Mouse (Mus musculus) embryonic facial prominence, embryonic 12.5 days (tissue): Measurements from ENCODE around the gene Clybl. TPM values are rescaled to one million over a fixed set of nuclear protein-coding genes. Genes with fewer than 3 reads are reported as not detected.

ENCODE experiments used
- ATAC-seq: fragments of 200-750 bp; cut with Nextera tagmentation; 2 replicates; pipeline ENCODE4 v1.8.0; 2017; ENCODE audit not compliant: insufficient number of reproducible peaks, insufficient read depth, low FRiP score, low TSS enrichment
- H3K27ac ChIP-seq: fragments of 300-500 bp; sonication (generic); 2 replicates; pipeline ENCODE4 v1.5.1; 2016; ENCODE audit warnings: mild to moderate bottlenecking
- H3K27me3 ChIP-seq: fragments of 300-500 bp; sonication (generic); 2 replicates; pipeline ENCODE4 v1.6.1; 2016; ENCODE audit warnings: mild to moderate bottlenecking, moderate library complexity
- H3K36me3 ChIP-seq: fragments of 300-500 bp; sonication (generic); 2 replicates; pipeline ENCODE4 v1.6.1; 2016; ENCODE audit warnings: mild to moderate bottlenecking
- H3K4me1 ChIP-seq: fragments of 300-500 bp; sonication (generic); 2 replicates; pipeline ENCODE4 v1.6.1; 2016
- H3K4me2 ChIP-seq: fragments of 300-500 bp; sonication (generic); replicated peaks from 2 replicates; pipeline ENCODE4 v1.6.1; 2016; ENCODE audit warnings: mild to moderate bottlenecking, moderate library complexity
- H3K4me3 ChIP-seq: fragments of 300-500 bp; sonication (generic); 2 replicates; pipeline ENCODE4 v1.5.1; 2016; ENCODE audit warnings: mild to moderate bottlenecking
- H3K9ac ChIP-seq: fragments of 300-500 bp; sonication (generic); 2 replicates; pipeline ENCODE4 v1.6.1; 2016; ENCODE audit warnings: mild to moderate bottlenecking, moderate library complexity
- H3K9me3 ChIP-seq: fragments of 300-500 bp; sonication (generic); 2 replicates; pipeline ENCODE4 v1.6.1; 2016; ENCODE audit warnings: mild to moderate bottlenecking, moderate library complexity
- WGBS: fragments of 180-500 bp; shearing (Covaris S2); methylation state at CpG from one replicate; pipeline ENCODE4 v1.1.7; 2016; 5-methylcytosine and 5-hydroxymethylcytosine counted together
- polyA plus RNA-seq: library from polyadenylated mRNA; unstranded; fragments of >200 nt; fragmentation: Nextera tagmentation; extraction: Ambion mirVana; gene quantifications from 2 replicates; pipeline ENCODE4 v1.2.1, GENCODE M21; 2016

Gene Clybl
- polyA plus RNA-seq, 1 experiment from 2014 or later = 23.1 TPM

- WGBS = 73% methylated on average over 8 of the region's 8 CpGs
- no peak overlapping the region for H3K4me3 ChIP-seq
- no peak for ATAC-seq
- H3K36me3 ChIP-seq = no peaks in the 10 kb centered on the region
- peaks cover 5% of the 10 kb centered on the region; the same call in 1 of the 2 replicates for H3K4me1 ChIP-seq
- no peak overlapping the region for H3K4me2 ChIP-seq
- 0 out of 2 replicates have a peak, but pooled peaks cover 5% of the 10 kb centered on the region for H3K27me3 ChIP-seq
- no peak overlapping the region for H3K27ac ChIP-seq
- H3K9me3 ChIP-seq = no peaks in the 10 kb centered on the region
- no peak overlapping the region for H3K9ac ChIP-seq
Observed at GRCm38 (mm10) chr14:122368501-122368900, 187.0 kb downstream of the Clybl start.

DNA sequence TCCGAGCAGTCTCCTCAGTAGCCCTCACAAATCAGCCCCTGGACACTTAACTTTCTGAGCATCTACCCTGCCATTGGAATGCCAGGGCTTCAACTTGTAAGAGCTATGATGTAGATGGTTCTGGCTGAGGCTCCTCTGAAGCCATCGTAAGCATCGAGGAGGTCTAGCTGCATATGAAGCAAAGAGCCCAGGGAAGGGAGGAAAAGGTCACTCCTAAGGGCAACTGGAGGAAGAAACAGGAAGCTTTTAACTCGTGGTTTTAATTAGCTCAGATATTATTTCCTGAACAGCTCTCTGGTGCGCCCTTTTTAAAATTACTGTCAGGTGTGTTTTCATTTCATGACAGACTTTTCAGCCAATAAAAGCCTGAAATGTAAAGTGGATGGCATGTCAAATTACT is 190.5 kb downstream of the Clybl start:
- ATAC-seq = no peak
- Histone ChIP-seq H3K27ac (no peak overlapping the region), H3K4me2 (no peak overlapping the region), H3K4me1 (peaks cover 7% of the 10 kb centered on the region), H3K9ac (no peak overlapping the region), H3K4me3 (no peak overlapping the region), H3K36me3 (no peaks in the 10 kb centered on the region), H3K9me3 (no peaks in the 10 kb centered on the region), H3K27me3 (peaks cover 9% of the 10 kb centered on the region; the same call in 1 of the 2 replicates)
- 22% methylated on average over 5 of the region's 5 CpGs for WGBS

- H3K9me3 ChIP-seq = no peaks in the 10 kb centered on the region
- peak overlapping the region; percentile 40 for H3K4me2 ChIP-seq
- ATAC-seq = no peak
- H3K27me3 ChIP-seq = peaks cover 8% of the 10 kb centered on the region; the same call in 1 of the 2 replicates
- H3K4me3 ChIP-seq = peak overlapping the region; percentile 10; the same call in 1 of the 2 replicates
- no peaks in the 10 kb centered on the region for H3K36me3 ChIP-seq
- H3K27ac ChIP-seq = no peak overlapping the region
- H3K4me1 ChIP-seq = peaks cover 7% of the 10 kb centered on the region
- no peak overlapping the region for H3K9ac ChIP-seq
- 16% methylated on average over 19 of the region's 19 CpGs for WGBS
Observed at GRCm38 (mm10) chr14:122373458-122373857, 192.0 kb downstream of the Clybl start.

DNA sequence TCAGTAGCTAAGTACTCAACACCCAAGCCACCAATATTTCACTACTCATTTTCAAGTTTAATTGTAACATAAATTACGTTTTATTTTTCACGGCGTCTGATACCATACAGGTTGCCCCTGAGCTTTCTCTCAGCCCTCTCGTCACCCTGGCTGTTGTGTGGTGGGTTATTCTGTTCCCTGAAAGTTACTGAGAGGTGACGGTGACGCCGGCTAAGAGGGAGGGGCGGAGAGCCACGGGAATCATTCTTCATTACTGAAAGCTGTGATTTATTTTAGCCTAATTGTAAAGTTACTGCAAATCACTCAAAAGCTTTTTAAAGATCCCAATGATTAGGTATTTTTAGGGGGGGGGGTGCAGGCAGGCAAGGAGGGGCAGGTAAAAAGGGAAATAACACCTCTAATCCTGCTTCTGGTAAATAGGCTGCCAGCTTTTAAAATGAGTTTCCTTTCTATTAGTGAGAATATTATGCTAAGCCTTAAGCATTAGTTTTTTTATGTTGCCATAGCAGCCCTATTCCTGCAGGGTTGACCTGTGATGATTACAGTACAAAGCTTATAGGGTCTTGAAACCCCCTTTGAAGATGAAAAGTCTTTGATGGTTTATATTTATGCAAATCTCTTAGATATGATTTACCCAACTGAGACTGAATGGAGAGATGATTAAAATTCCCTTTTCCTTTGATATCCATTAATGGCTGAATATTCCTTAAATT is 192.9 kb downstream of the Clybl start:
- Histone ChIP-seq H3K4me3 (no peak overlapping the region), H3K36me3 (no peaks in the 10 kb centered on the region), H3K27me3 (peaks cover 8% of the 10 kb centered on the region; the same call in 1 of the 2 replicates), H3K9me3 (no peaks in the 10 kb centered on the region), H3K27ac (no peak overlapping the region), H3K4me2 (0 out of 2 replicates have a peak overlapping the region, but pooled peaks have one; percentile 2), H3K4me1 (peaks cover 7% of the 10 kb centered on the region), H3K9ac (no peak overlapping the region)
- WGBS = 17% methylated on average over 9 of the region's 9 CpGs
- no peak for ATAC-seq

GRCm38 (mm10) chr14:122375070-122375811 is 193.7 kb downstream of the Clybl start:
- WGBS = 43% methylated on average over 12 of the region's 12 CpGs
- ATAC-seq = no peak
- Histone ChIP-seq H3K36me3 (no peaks in the 10 kb centered on the region), H3K27me3 (peaks cover 8% of the 10 kb centered on the region; the same call in 1 of the 2 replicates), H3K9ac (no peak overlapping the region), H3K27ac (no peak overlapping the region), H3K4me2 (no peak overlapping the region), H3K9me3 (no peaks in the 10 kb centered on the region), H3K4me3 (no peak overlapping the region), H3K4me1 (peaks cover 7% of the 10 kb centered on the region)

- Histone ChIP-seq H3K9ac (no peak overlapping the region), H3K36me3 (no peaks in the 10 kb centered on the region), H3K4me2 (no peak overlapping the region), H3K9me3 (no peaks in the 10 kb centered on the region), H3K27ac (no peak overlapping the region), H3K4me1 (peaks cover 7% of the 10 kb centered on the region), H3K27me3 (peaks cover 8% of the 10 kb centered on the region; the same call in 1 of the 2 replicates), H3K4me3 (no peak overlapping the region)
- no peak for ATAC-seq
- WGBS = 47% methylated on average over 9 of the region's 9 CpGs
Observed at GRCm38 (mm10) chr14:122376482-122377143, 195.1 kb downstream of the Clybl start.

- Histone ChIP-seq H3K27ac (no peak overlapping the region), H3K9me3 (no peaks in the 10 kb centered on the region), H3K4me1 (peaks cover 7% of the 10 kb centered on the region), H3K9ac (no peak overlapping the region), H3K36me3 (no peaks in the 10 kb centered on the region), H3K4me2 (no peak overlapping the region), H3K4me3 (no peak overlapping the region), H3K27me3 (peaks cover 5% of the 10 kb centered on the region; the same call in 1 of the 2 replicates)
- 79% methylated on average over 6 of the region's 6 CpGs for WGBS
- ATAC-seq = no peak
Observed at GRCm38 (mm10) chr14:122377681-122378080, 196.2 kb downstream of the Clybl start.

DNA sequence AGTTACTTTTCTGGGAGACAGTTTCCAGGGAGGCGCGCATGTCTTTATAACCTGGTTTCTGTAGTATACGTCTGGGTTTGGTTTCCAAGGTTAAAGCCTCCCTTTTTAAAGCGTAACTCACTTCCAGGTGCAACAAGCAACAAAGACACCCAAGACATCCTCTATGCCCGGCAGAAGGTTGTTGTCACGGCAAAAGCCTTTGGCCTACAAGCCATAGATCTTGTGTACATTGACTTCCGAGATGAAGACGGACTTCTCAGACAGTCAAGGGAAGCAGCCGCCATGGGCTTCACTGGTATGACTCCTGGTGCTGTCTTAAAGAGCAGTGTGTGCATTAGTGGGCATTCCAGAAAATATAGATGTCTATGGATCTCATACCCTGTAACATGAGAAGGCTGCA is 197.6 kb downstream of the Clybl start:
- no peak for ATAC-seq
- Histone ChIP-seq H3K4me3 (no peak overlapping the region), H3K9me3 (no peaks in the 10 kb centered on the region), H3K4me1 (no peaks in the 10 kb centered on the region; the same call in 1 of the 2 replicates), H3K36me3 (no peaks in the 10 kb centered on the region), H3K27ac (no peak overlapping the region), H3K9ac (no peak overlapping the region), H3K27me3 (peaks cover 5% of the 10 kb centered on the region; the same call in 1 of the 2 replicates), H3K4me2 (no peak overlapping the region)
- WGBS = 82% methylated on average over 9 of the region's 9 CpGs

- Histone ChIP-seq H3K9ac (no peak overlapping the region), H3K9me3 (no peaks in the 10 kb centered on the region), H3K36me3 (no peaks in the 10 kb centered on the region), H3K4me1 (no peaks in the 10 kb centered on the region; the same call in 1 of the 2 replicates), H3K27ac (no peak overlapping the region), H3K4me3 (no peak overlapping the region), H3K27me3 (0 out of 2 replicates have a peak, but pooled peaks cover 2% of the 10 kb centered on the region), H3K4me2 (no peak overlapping the region)
- no peak for ATAC-seq
- WGBS = 90% methylated on average over 5 of the region's 5 CpGs
Observed at GRCm38 (mm10) chr14:122379996-122380395, 198.5 kb downstream of the Clybl start.

DNA sequence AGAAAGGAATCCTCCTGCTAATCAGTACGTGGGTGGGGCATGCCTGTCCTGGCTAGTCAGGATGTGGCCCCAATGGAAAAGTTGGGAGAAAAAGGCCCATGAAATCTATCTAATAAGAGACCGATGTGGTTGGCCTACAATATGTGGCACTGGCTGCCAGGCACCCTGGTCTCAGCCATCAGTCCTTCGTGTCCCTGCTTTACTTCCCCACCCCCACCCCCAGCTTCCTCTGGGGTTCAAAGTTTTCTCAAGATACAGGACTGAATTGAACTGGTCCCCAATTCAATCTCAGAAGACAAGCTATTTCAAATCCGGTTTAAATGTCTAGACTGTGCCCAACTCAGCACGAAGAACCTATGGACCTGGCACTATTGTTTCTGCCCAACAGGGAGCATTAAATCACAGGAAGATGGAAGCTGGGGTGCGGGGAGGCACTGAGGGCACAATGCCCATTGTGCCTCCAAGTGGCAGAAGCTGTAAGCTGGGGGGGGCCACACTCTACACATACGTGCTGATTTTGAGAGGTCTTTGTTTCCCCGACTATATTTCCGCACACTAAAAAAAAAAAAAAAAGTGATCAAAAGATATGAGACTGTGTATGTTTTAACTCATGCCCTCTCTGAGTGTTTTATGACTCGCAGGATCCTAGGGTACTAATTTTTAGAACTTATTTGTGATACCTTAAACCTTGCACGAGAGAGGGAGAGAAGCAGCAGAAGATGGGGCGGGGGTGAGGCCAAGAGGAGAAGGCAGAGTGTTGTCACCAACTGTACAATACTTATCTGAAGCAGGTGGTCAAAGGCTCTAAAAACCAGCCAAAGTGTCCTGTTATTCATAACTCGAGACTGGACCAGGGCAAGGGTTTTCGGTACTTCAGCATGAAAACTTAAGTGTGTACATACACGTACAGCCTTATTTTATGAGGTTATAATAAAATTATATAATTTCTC is 199.7 kb downstream of the Clybl start:
- no peak for ATAC-seq
- 78% methylated on average over 15 of the region's 15 CpGs for WGBS
- H3K4me1 ChIP-seq = no peaks in the 10 kb centered on the region; the same call in 1 of the 2 replicates

More for the DNA sequence above, 199.7 kb downstream of the Clybl start:
- H3K4me2 ChIP-seq = no peak overlapping the region
- H3K36me3 ChIP-seq = no peaks in the 10 kb centered on the region
- no peak overlapping the region for H3K4me3 ChIP-seq
- H3K9ac ChIP-seq = no peak overlapping the region
- H3K27me3 ChIP-seq = 0 out of 2 replicates have a peak, but pooled peaks cover 3% of the 10 kb centered on the region
- H3K9me3 ChIP-seq = no peaks in the 10 kb centered on the region
- no peak overlapping the region for H3K27ac ChIP-seq
